Mouse (Mus musculus): ENCODE results near the gene Rassf1.

The Rassf1 gene

GRCm38 (mm10) chr9:107579023-107579900 lies 27.9 kb downstream of the Rassf1 start:
- no peak for DNase-seq (ENCODE audit: low read depth, low spot score)

GRCm38 (mm10) chr9:107580501-107581317 lies 29.4 kb downstream of the Rassf1 start, which contains the start of gene Hyal3:
Gene Hyal3 (plus strand): TSS chr9:107580818.
- DNase-seq (ENCODE audit: low read depth, low spot score): no peak

GRCm38 (mm10) chr9:107581584-107581983 lies 30.2 kb downstream of the Rassf1 start:
- DNase-seq (ENCODE audit: low read depth, low spot score): no peak

GRCm38 (mm10) chr9:107582509-107583062 lies 31.2 kb downstream of the Rassf1 start:
- DNase-seq (ENCODE audit: low read depth, low spot score): no peak

GRCm38 (mm10) chr9:107583174-107583573 lies 31.8 kb downstream of the Rassf1 start:
- DNase-seq (ENCODE audit: low read depth, low spot score): no peak

GRCm38 (mm10) chr9:107586504-107586903 lies 35.1 kb downstream of the Rassf1 start:
- DNase-seq (ENCODE audit: low read depth, low spot score): no peak

- DNase-seq (ENCODE audit: low read depth, low spot score): peak; percentile 95
Observed at GRCm38 (mm10) chr9:107586974-107587832, 35.8 kb downstream of the Rassf1 start, which contains the start of gene Ifrd2. Gene Ifrd2 (plus strand): TSS chr9:107587642.

- no peak for DNase-seq (ENCODE audit: low read depth, low spot score)
Observed at GRCm38 (mm10) chr9:107587833-107588639, 36.7 kb downstream of the Rassf1 start.

- DNase-seq (ENCODE audit: low read depth, low spot score): no peak
Observed at GRCm38 (mm10) chr9:107590058-107590772, 38.9 kb downstream of the Rassf1 start.

GRCm38 (mm10) chr9:107590773-107591060 lies 39.4 kb downstream of the Rassf1 start:
- DNase-seq (ENCODE audit: low read depth, low spot score): no peak

- DNase-seq (ENCODE audit: low read depth, low spot score): no peak
Observed at GRCm38 (mm10) chr9:107593101-107593976, 42.0 kb downstream of the Rassf1 start.

- no peak for DNase-seq (ENCODE audit: low read depth, low spot score)
Observed at GRCm38 (mm10) chr9:107594281-107595062, 43.1 kb downstream of the Rassf1 start.

GRCm38 (mm10) chr9:107596619-107597569 lies 45.5 kb downstream of the Rassf1 start:
- DNase-seq (ENCODE audit: low read depth, low spot score): no peak

GRCm38 (mm10) chr9:107598385-107598784 lies 47.0 kb downstream of the Rassf1 start:
- DNase-seq (ENCODE audit: low read depth, low spot score): no peak

- no peak for DNase-seq (ENCODE audit: low read depth, low spot score)
Observed at GRCm38 (mm10) chr9:107599433-107599832, 48.1 kb downstream of the Rassf1 start.

- DNase-seq (ENCODE audit: low read depth, low spot score): no peak
Observed at GRCm38 (mm10) chr9:107599842-107600241, 48.5 kb downstream of the Rassf1 start.

GRCm38 (mm10) chr9:107600745-107601144 lies 49.4 kb downstream of the Rassf1 start:
- no peak for DNase-seq (ENCODE audit: low read depth, low spot score)

All from WW6 (cell line).